Mouse (Mus musculus): ENCODE results near the gene Mrpl10. TPM values are rescaled to one million over a fixed set of nuclear protein-coding genes. Genes with fewer than 3 reads are reported as not detected.

Gene Mrpl10
- total RNA-seq, 2 experiments from 2014 or later = 85.0 to 86.5 TPM

GRCm38 (mm10) chr11:97065538-97066295, 24.4 kb downstream of the Mrpl10 start:
- no peak for DNase-seq
- intact Hi-C loops (cut with DNase I) = no loop called here

- DNase-seq = no peak
- intact Hi-C loops (cut with DNase I) = no loop called here
Measured at GRCm38 (mm10) chr11:97066656-97067360, 25.4 kb downstream of the Mrpl10 start.

GRCm38 (mm10) chr11:97069333-97069732, 28.0 kb downstream of the Mrpl10 start:
- DNase-seq = no peak
- intact Hi-C loops (cut with DNase I) = no loop called here

GRCm38 (mm10) chr11:97069770-97070169, 28.4 kb downstream of the Mrpl10 start:
- no peak for DNase-seq
- intact Hi-C loops (cut with DNase I) = loop anchor here (10.0 kb wide), 1 partner anchor 255 kb away; no protein-coding TSS in a partner anchor

GRCm38 (mm10) chr11:97071129-97071528, 29.8 kb downstream of the Mrpl10 start:
- peak; percentile 63 to 77 for DNase-seq
- intact Hi-C loops (cut with DNase I) = loop anchor here (10.0 kb wide), 1 partner anchor 254 kb away; no protein-coding TSS in a partner anchor

- peak; percentile 56 to 75 for DNase-seq
Measured at GRCm38 (mm10) chr11:97072533-97072932, 31.2 kb downstream of the Mrpl10 start.

GRCm38 (mm10) chr11:97074235-97074634, 32.9 kb downstream of the Mrpl10 start:
- intact Hi-C loops (cut with DNase I) = loop anchor here (10.0 kb wide), 1 partner anchor 251 kb away; no protein-coding TSS in a partner anchor
- DNase-seq = no peak

More at GRCm38 (mm10) chr11:97072533-97072932, 31.2 kb downstream of the Mrpl10 start:
- intact Hi-C loops (cut with DNase I) = loop anchor here (2.0 to 10.0 kb wide), 3 partner anchors 74 to 252 kb away; no protein-coding TSS in a partner anchor

GRCm38 (mm10) chr11:97078751-97079150, 37.4 kb downstream of the Mrpl10 start:
- DNase-seq = peak; percentile 29 to 47
- intact Hi-C loops (cut with DNase I) = loop anchor here (10.0 kb wide), 1 partner anchor 246 kb away; no protein-coding TSS in a partner anchor

- DNase-seq = no peak
- intact Hi-C loops (cut with DNase I) = no loop called here
Measured at GRCm38 (mm10) chr11:97080291-97080690, 38.9 kb downstream of the Mrpl10 start.

GRCm38 (mm10) chr11:97082977-97083376, 41.6 kb downstream of the Mrpl10 start:
- peak; percentile 28 to 62 for DNase-seq
- intact Hi-C loops (cut with DNase I) = no loop called here

- DNase-seq = no peak
Measured at GRCm38 (mm10) chr11:97083401-97084140, 42.2 kb downstream of the Mrpl10 start.

GRCm38 (mm10) chr11:97084821-97085505, 43.6 kb downstream of the Mrpl10 start:
- DNase-seq = no peak
- intact Hi-C loops (cut with DNase I) = no loop called here

More at GRCm38 (mm10) chr11:97083401-97084140, 42.2 kb downstream of the Mrpl10 start:
- intact Hi-C loops (cut with DNase I) = no loop called here

- intact Hi-C loops (cut with DNase I) = no loop called here
- DNase-seq = no peak
Measured at GRCm38 (mm10) chr11:97086365-97086764, 45.0 kb downstream of the Mrpl10 start.

- intact Hi-C loops (cut with DNase I) = no loop called here
- DNase-seq = no peak
Measured at GRCm38 (mm10) chr11:97094600-97094999, 53.2 kb downstream of the Mrpl10 start.

GRCm38 (mm10) chr11:97098791-97099190, 57.4 kb downstream of the Mrpl10 start:
- DNase-seq = peak; percentile 55 to 57
- intact Hi-C loops (cut with DNase I) = no loop called here

Small RNA genes within 50 kb of the gene (microRNA-seq; reads per million reads assigned to microRNA genes)
- gene Mir8103 = 2.4 to 4.9 reads per million in 2 experiments

Other genes with a start within 250 kb of the Mrpl10 start
- 100 to 1,000 TPM; 302 to 348 TPM for gene Nfe2l1, start 211.6 kb upstream of the Mrpl10 start, total RNA-seq (2021)
- 10 to 100 TPM; 43.8 to 50.3 TPM for gene Copz2, start 191.7 kb upstream of the Mrpl10 start, total RNA-seq (2021)
- gene Cdk5rap3, start 125.1 kb upstream of the Mrpl10 start, total RNA-seq (2021) = 10 to 100 TPM; 28.0 to 30.8 TPM
- gene Prr15l, start 113.5 kb upstream of the Mrpl10 start, total RNA-seq (2021) = under 1 TPM; 0.47 to 0.74 TPM
- 10 to 100 TPM; 11.8 to 12.8 TPM for gene Pnpo, start 97.6 kb upstream of the Mrpl10 start, total RNA-seq (2021)
- gene Sp2, start 58.6 kb upstream of the Mrpl10 start, total RNA-seq (2021) = 10 to 100 TPM; 15.0 to 16.1 TPM
- under 1 TPM; 0.12 to 0.15 TPM for gene Sp6, start 28.2 kb upstream of the Mrpl10 start, total RNA-seq (2021)
- 10 to 100 TPM; 11.3 to 16.1 TPM for gene Scrn2, start 11.6 kb upstream of the Mrpl10 start, total RNA-seq (2021)
- under 1 TPM; 0.31 to 0.45 TPM for gene Lrrc46, start 153 bp upstream of the Mrpl10 start, total RNA-seq (2021)
- 1 to 10 TPM; 5.7 to 6.1 TPM for gene Osbpl7, start 9.1 kb downstream of the Mrpl10 start, total RNA-seq (2021)
- gene Tbx21, start 73.8 kb downstream of the Mrpl10 start, total RNA-seq (2021) = not detected
- gene Tbkbp1, start 109.9 kb downstream of the Mrpl10 start, total RNA-seq (2021) = 10 to 100 TPM; 15.9 to 17.3 TPM
- 100 to 1,000 TPM; 107 to 121 TPM for gene Kpnb1, start 146.3 kb downstream of the Mrpl10 start, total RNA-seq (2021)
- gene Npepps, start 239.1 kb downstream of the Mrpl10 start, total RNA-seq (2021) = 10 to 100 TPM; 64.2 to 71.8 TPM